ENCODE assay signal across 10 mouse cellular contexts in the genomic region with DNA sequence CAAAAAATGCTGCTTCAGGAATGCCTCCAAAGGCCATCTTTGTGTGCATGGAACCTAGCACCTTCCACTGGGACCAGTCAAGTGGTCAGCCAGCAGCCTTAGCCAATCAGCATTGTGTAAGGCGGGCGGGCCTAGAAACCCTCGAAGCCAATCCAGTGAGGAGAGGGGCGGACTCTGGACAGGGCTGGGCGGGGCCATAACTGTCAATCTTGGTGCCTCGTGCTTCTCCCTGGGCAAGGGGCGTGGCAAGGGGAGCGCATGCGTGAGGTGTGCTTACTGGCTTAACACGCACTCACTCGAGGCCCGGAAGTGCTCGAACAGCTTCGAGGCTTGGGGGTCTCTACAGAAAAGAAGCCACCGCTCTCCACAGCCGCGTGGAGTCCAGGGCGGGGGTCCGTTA. TPM values are rescaled to one million over a fixed set of nuclear protein-coding genes. Genes with fewer than 3 reads are reported as not detected.
DNase-seq lines count a peak whose midpoint lies in the region; ATAC-seq lines count a peak whose summit lies in the region.
"Had no signal": no experiment of that assay in that cellular context is flagged by ENCODE, and none has a peak within 500 bp of the region (broad histone marks: within the 10 kb centered on the region; RNA-seq: fewer than 3 reads in every experiment).

A gene (plus strand): TSS at position 349 of the 400 bp plus-strand sequence.

- 47% methylated on average over 19 of the region's 19 CpGs for whole genome bisulfite sequencing in heart, embryonic 10.5 days
- WGBS in hindbrain, embryonic 16.5 days: 60% methylated on average over 18 of the region's 19 CpGs
- 50% methylated on average over 19 of the region's 19 CpGs for WGBS in neural tube, embryonic 12.5 days

- no peak within 1 kb of the TSS for H3K9ac ChIP-seq in hindbrain, embryonic 16.5 days (ENCODE audit: low read depth, low read length)
- H3K9ac ChIP-seq in neural tube, embryonic 12.5 days: no peak within 1 kb of the TSS

- DNase-seq in heart, embryonic 10.5 days (ENCODE audit: low spot score): peak; percentile 81
- no peak for DNase-seq in heart, adult 9 months (ENCODE audit: low spot score in 2 of 2)
- peak; percentile 41 for DNase-seq in NIH3T3 (ENCODE audit: low read depth)
- DNase-seq in left cerebral cortex, adult 8-10 months (ENCODE audit: low spot score in 2 of 2): no peak
- DNase-seq in frontal cortex, postnatal 36 days (ENCODE audit: low spot score in 2 of 2): no peak
- DNase-seq: kidney, postnatal 14 days; thymus, postnatal 25 days had no signal

- 0 out of 2 replicates have a peak, but pooled peaks cover 1% of the 10 kb centered on the region for H3K36me3 ChIP-seq in heart, embryonic 10.5 days
- H3K36me3 ChIP-seq in hindbrain, embryonic 16.5 days (ENCODE audit: control insufficient read depth, insufficient read depth, low read length): no peaks in the 10 kb centered on the region
- peaks cover 1% of the 10 kb centered on the region for H3K36me3 ChIP-seq in neural tube, embryonic 12.5 days

- no peak within 1 kb of the TSS for H3K4me3 ChIP-seq in heart, embryonic 10.5 days
- peak within 1 kb of the TSS; percentile 11; the same call in 1 of the 2 replicates for H3K4me3 ChIP-seq in hindbrain, embryonic 16.5 days (ENCODE audit: low read length)
- H3K4me3 ChIP-seq in neural tube, embryonic 12.5 days: no peak within 1 kb of the TSS

- no peaks in the 10 kb centered on the region; the same call in 1 of the 2 replicates for H3K9me3 ChIP-seq in heart, embryonic 10.5 days
- H3K9me3 ChIP-seq in hindbrain, embryonic 16.5 days (ENCODE audit: control insufficient read depth, low read length): no peaks in the 10 kb centered on the region
- H3K9me3 ChIP-seq in neural tube, embryonic 12.5 days: no peaks in the 10 kb centered on the region

- peak; percentile 46 for ATAC-seq in hindbrain, embryonic 16.5 days
- ATAC-seq in neural tube, embryonic 12.5 days (ENCODE audit: low FRiP score, low read depth): peak; percentile 6; the same call in 1 of the 2 replicates
- ATAC-seq in megakaryocyte-erythroid progenitor cell, adult 5-6 weeks (replicated peaks; ENCODE audit: low FRiP score, low TSS enrichment, poor library complexity, severe bottlenecking): no peak

- H3K27me3 ChIP-seq in heart, embryonic 10.5 days (ENCODE audit: insufficient read depth, poor library complexity, severe bottlenecking): peaks cover 10% of the 10 kb centered on the region; the same call in 1 of the 2 replicates
- no peaks in the 10 kb centered on the region for H3K27me3 ChIP-seq in hindbrain, embryonic 16.5 days (replicated peaks; ENCODE audit: control insufficient read depth, insufficient read depth, low read length)
- no peaks in the 10 kb centered on the region for H3K27me3 ChIP-seq in neural tube, embryonic 12.5 days (replicated peaks)

- H3K4me2 ChIP-seq in hindbrain, embryonic 16.5 days (ENCODE audit: low read length): peak within 1 kb of the TSS; percentile 34
- H3K4me2 ChIP-seq in neural tube, embryonic 12.5 days (replicated peaks): no peak within 1 kb of the TSS

- no peak within 1 kb of the TSS for H3K27ac ChIP-seq in heart, embryonic 10.5 days
- no peak within 1 kb of the TSS for H3K27ac ChIP-seq in hindbrain, embryonic 16.5 days (ENCODE audit: low read depth, low read length)
- H3K27ac ChIP-seq in neural tube, embryonic 12.5 days: no peak within 1 kb of the TSS

- peaks cover 32% of the 10 kb centered on the region for H3K4me1 ChIP-seq in heart, embryonic 10.5 days
- peaks cover 10% of the 10 kb centered on the region for H3K4me1 ChIP-seq in hindbrain, embryonic 16.5 days (ENCODE audit: control insufficient read depth, insufficient read depth, low read depth, low read length)
- peaks cover 14% of the 10 kb centered on the region for H3K4me1 ChIP-seq in neural tube, embryonic 12.5 days

RNA-seq across cellular contexts. Expression of the gene that starts here (rescaled TPM):
- polyA plus RNA-seq in heart, embryonic 10.5 days (2016; fragmentation: Nextera tagmentation; extraction: Ambion mirVana): 0.26 and 0.65 TPM in 2 replicates
- 4.7 and 4.8 TPM in 2 replicates for polyA plus RNA-seq in hindbrain, embryonic 16.5 days (2015; fragmentation: Nextera tagmentation; extraction: Ambion mirVana)
- 1.1 and 1.5 TPM in 2 replicates for polyA plus RNA-seq in neural tube, embryonic 12.5 days (2016; fragmentation: Nextera tagmentation; extraction: Ambion mirVana)
- total RNA-seq in left cerebral cortex, adult 8-10 months (2022): not detected
- total RNA-seq in megakaryocyte-erythroid progenitor cell, adult 5-6 weeks (2014; fragmentation: Nextera tagmentation): not detected in 2 replicates
- not detected in 2 replicates for total RNA-seq in megakaryocyte-erythroid progenitor cell, adult 5-6 weeks (2017)

Comparison
In these comparisons a context has a peak if more than half of its experiments do, and no peak if none do; other contexts are left out.
1. Peak in DNase-seq in heart, embryonic 10.5 days; RNA of the gene not detected or under 1 TPM.